Mouse (Mus musculus) kidney, adult 2 months (tissue): Measurements from ENCODE around the gene Cand2.

Experiments used
- CTCF ChIP-seq: fragments of 200-500 bp; conservative IDR thresholded peaks from 2 replicates; pipeline ENCODE4 v1.5.1; 2011; ENCODE audit warnings: low read depth, mild to moderate bottlenecking, control low read depth, low read length, moderate library complexity, mixed read lengths; ENCODE audit not compliant: insufficient read depth, insufficient read length
- POLR2A ChIP-seq: fragments of 200-500 bp; IDR thresholded peaks from one replicate; pipeline ENCODE4 v1.6.1; 2011; ENCODE audit warnings: low read depth, low read length, control low read depth

DNA sequence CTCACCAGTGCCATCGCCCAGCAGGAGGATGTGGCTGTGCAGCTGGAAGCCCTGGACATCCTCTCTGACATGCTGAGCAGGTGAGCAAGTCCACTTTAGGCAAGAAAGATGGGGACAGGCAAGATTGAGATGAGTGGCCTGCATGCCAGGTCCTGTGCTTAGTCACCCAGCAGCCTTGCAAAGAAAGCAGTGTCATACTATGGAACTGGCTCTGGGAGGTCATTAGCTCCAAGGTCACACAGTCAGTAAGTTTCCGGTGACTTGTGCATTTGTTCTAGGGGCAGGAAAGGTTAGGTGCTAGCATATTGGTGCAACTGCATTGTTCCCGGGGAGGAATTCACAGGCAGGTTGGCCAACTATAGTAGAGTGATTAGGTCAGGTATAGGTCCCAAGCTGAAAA is 8.4 kb downstream of the Cand2 start:
- TF ChIP-seq CTCF (no peak), POLR2A (no peak)
